Mouse (Mus musculus) monocyte, adult 2 months (primary cell): Measurements from ENCODE around the gene Nsd1.
A peak's percentile ranks its signal among the peaks of the same experiment; 100 is the strongest.
"Not testable (repeated sequence)": the region's sequence is repeated elsewhere in the genome, so short reads cannot be mapped to it uniquely, and the experiment has no call there.

ENCODE experiments used
- DNase-seq, 2 experiments: peaks; one replicate each; pipeline ENCODE4 v3.0.0; 2022; ENCODE audit warnings: low spot score in 2 of 2, low read depth in 1 of 2

Nsd1 gene

DNA sequence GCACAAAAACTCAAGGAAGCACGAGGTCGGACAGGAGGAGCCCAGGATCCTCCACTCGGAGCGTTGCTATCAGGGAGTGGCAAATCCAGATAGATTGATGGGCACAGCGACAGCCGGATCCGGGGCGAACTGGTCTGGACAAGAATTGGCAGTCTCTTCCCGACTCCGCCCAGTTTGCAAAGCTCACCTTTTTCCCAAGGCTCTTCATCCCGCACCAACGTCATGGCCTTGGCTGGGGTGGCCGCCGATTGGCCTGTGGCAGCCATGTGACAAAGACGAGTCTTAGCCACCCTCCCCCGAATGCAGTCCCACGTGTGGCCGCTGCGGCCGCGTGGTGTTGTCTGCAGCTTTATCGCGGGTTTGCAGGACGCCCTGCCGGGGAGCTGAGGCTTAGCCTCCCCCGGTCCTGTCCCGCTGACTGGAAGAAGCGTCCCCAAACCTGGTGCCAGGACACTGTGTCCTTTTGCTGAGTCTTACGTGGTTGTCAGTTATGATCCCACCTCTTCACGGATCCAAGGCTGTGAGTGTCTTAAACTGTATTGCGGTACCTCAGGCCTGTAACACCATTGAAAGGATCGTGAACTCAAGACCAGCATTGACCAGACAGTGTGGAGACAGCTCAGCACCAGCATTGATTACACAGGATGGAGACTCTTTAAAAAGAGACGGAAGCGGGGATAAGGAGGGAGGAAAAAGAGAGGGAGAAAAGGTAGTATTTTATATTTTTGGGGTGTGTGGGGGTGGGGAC is 19.3 kb upstream of the Nsd1 start:
- DNase-seq = peak; percentile 79 to 82

DNA sequence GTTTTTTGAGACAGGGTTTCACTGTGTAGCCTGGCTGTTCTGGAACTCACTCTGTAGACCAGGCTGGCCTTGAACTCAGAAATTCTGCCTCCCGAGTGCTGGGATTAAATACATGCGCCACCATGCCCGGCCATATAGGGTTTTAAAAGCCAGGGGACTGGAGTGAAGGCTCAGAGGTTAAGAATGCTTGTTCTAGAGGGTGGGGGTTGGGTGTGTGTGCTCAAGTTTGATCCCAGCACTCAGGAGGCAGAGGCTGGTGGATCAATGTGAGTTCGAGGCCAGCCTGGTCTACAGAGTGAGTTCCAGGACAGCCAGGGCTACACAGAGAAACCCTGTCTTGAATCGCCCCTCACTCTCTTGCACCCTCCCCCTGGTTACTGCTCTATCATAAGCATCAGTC is 18.0 kb upstream of the Nsd1 start:
- DNase-seq = no peak

DNA sequence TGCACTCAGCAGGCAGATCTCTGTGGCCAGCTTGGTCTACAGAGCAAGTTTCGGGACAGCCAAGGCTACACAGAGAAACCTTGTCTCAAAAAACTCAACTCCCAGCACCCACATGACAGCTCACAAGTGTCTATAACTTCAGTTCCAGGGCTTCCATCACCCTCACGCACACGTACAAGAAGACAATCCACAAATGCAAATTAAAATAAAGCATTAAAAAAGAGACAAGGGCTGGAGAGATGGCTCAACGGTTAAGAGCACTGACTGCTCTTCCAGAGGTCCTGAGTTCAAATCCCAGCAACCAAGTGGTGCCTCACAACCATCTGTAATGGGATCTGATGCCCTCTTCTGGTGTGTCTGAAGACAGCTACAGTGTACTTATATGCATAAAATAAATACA is 6.8 kb upstream of the Nsd1 start:
- DNase-seq = not testable (repeated sequence)

DNA sequence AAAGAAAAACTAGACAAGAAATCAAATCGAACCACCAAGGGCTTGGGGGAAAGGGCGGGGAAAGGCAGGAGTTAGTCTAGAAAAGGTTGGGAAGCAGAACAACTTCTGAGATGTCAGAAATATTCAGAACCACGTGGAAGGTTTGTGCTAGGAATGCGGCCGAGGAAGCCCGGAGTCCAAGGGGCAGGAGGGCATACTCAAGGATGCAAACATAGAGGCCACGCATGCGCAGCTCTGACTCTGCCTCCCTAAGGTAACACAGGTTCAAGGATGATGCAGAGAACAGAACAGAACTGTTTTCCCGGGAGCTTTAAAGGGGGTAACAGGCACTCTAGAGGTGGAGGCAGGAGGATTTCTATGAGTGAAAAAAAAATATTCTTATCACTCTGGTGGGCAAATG is 5.8 kb upstream of the Nsd1 start:
- no peak for DNase-seq

DNA sequence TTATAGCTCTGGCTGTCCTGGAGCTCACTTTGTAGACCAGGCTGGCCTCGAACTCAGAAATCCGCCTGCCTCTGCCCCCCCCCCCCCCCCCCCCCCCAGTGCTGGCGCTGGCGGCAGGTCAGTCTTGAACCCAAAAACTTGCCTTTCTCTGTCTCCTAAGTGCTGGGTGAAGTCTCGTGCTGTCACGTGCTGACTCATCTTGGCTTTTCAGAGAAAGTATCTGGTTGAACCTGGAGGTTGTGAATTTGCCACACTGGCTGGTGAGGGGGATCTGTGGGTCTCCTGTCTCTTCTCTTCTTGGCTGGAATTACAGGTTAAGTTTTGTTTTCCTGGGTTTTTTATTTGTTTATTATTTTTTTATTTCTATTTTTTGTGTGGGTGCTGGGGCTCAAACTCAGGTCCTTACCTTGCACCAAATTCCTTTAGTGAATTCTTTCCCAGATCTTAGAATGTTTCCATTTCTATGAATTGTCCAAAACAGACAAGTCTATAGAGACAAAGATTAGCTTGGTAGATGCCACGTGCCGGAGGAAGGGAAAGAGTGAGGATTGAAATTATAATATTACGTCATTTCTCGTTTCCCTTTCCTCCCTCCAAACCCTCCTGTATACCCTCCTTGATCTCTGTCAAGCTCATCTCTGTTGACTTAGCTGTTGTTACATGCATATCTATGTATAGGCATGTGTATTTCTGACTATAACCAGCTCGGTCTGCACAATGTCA is 4.8 kb upstream of the Nsd1 start:
- no peak for DNase-seq

DNA sequence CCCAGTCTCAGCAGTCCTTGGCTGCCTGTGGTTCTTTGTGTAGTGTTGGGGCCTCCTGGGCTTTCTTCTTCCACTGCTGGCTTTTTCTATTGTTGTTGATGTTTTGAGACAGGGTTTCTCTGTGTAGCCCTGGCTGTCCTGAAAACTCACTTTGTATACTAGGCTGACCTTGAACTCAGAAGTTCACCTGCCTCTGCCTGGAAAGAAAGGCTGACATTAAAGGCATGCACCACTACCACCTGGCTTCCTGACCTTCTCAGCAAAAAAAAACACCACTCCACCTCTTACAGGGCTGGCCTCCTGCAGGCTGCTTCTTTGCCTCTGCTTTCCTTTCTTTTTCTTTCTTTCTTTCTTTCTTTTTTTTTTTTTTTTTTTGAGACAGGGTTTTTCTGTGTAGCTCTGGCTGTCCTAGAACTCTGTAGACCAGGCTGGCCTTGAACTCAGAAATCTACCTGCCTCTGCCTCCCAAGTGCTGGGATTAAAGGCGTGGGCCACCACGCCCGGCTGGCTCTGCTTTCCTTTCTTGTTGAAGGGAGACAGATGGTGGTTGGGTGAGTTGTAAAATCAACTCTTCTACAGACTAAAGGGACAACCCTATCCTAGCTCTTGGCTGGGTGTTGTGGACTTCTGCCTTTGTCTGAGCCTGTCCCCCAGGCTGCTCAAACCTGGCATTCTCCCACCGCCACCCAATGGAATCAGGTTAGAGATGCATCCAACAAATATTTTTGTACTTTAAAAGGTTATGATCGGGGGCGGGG is 4.0 kb upstream of the Nsd1 start:
- no peak for DNase-seq

DNA sequence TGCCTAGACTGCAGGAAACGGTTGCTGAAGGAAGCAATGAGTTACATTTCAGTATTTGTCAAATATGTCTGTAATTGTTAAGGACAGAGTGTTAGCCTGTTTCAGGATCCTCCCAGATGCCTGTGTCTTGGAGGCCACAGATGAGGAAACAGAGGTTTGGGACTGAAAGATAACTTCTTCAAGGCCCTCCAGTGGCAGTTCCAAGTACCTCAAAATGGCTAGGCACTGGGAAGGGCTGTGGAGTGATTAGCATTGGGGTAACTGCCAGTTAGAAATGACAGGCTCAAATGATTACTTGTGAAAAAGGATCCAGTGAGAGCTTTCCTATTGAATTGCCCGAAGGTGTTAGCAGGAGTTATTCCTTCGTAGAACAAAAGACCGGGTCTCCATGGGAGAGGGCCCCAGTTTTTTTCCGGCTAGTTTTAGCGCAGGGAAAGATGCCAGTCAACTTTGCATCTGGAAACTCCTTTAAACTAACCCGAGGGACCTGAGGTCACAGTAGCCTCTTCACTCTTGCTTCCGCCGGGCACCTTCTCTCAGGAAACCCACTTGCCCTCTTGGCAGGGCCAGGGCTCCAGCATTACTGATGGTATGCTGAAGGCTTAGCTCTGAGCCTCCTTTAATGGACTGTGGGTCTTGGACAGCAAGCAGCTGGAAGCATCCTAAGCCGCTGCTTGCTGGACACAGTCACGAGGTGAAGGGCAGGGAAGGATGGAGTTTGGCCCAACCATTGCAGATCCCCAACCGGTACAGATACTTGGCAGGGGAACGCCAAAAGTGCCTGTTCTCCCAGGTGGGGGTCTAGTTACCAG is 539 bp upstream of the Nsd1 start:
- DNase-seq = no peak

DNA sequence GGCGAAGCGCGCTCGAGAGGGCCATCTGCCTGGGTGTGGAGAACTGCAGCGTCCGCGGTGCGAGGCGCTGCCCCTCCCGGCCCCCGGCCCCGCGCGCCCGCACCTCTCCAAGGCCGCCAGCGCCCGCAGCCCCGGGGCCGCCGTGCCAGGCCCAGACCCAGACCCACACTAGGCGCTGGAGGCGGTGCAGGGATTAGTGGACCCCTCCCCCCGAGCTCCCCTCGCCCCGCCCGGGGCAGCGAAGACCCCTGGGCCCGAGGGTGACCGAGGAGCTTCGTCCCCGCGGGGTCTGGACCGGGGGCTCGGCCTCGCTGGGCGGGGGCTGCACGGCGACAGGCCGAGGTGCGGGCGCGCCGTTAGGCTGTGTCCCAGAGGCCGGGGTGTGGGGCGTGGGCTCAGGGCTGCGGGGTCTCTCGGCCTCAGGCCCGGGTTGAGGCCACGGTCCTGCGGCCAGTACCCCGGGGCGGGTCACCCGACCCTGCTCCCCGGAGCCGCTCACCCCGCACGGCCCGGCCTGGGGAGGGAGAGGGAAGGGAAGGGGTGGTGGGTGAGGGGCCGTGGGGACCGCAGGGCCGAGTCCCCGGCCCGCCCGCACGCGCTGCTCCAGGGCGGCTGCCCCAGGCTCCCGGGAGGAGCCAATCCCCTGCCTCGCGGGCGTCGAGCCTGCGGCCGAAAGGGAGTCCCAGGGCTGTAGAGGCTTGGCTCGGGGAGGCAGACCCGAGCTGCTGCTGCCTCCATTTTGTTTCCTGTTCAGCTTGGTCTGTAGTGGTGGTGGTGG is 800 bp downstream of the Nsd1 start:
- DNase-seq = peak; percentile 24 to 48

DNA sequence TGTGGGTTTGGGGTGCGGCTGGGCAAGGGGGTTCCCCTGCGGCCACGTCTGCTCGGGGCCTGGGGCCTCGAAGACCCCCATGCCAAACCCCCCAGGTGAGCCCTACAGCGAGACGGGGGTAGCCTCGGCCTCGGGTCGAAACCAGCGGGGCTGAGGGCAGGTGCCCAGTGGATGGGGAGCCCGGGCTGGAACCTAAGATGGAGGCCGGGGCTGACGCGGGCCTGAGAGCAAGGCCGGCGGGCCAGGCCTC is 1.3 kb downstream of the Nsd1 start:
- no peak for DNase-seq

DNA sequence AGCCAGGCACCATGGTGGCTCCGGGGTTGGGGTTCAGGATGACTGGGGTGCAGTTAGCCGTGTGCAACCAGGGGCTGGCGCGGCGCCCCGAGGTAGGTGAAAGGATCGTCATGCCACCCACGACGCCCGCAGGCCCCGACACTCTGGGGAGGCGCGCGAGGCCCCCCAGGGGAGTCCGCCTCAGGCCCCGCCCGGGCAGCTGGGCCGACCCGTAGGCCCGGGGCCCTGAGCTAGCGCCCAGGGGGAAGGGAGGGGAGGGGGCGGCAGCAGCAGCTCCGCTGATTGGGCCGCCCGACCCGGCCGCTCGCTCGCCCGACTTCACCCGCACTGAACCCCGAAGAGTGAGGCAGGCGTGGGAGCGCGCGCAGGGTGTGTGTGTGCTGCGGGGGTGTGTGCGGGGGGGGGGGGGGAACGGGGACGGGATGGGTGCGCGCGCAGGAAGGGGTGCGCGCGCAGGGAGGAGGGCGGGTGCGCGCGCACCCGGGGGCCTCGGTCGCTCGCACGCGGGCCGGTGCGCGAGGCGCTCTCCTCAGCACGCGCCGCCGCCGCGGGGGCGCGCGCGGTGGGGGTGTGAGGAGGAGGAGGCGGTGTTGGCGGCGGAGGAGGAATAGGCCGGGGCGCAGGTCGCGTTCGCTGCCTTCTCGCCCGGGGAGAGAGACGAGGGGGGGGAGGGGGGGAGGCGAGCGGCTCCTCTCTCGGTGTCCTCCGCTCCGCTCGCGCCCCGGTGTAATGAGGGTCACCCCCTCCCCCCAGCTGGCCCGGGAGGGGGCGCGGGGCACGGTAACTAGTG is 1.8 kb downstream of the Nsd1 start:
- DNase-seq = peak; percentile 50 to 82

DNA sequence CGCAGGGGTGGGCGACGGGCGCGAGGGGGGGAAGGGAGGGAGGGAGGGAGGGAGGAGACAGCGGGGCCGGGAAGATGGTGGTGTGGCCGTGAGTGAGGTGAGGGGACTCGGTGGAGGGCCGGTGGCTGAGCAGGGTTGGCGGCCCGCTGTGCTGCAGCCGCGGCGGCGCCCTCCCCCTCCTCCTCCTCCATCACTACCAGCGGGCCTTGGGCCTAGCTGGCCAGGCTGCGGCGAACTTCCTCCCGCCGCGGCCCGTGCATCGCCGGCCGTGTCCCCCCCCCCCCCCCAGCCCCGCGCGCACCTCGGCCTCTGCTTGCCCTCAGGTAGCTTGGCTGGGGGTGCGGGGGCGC is 2.4 kb downstream of the Nsd1 start:
- DNase-seq = peak in 1 of 2 experiments; percentile 32

DNA sequence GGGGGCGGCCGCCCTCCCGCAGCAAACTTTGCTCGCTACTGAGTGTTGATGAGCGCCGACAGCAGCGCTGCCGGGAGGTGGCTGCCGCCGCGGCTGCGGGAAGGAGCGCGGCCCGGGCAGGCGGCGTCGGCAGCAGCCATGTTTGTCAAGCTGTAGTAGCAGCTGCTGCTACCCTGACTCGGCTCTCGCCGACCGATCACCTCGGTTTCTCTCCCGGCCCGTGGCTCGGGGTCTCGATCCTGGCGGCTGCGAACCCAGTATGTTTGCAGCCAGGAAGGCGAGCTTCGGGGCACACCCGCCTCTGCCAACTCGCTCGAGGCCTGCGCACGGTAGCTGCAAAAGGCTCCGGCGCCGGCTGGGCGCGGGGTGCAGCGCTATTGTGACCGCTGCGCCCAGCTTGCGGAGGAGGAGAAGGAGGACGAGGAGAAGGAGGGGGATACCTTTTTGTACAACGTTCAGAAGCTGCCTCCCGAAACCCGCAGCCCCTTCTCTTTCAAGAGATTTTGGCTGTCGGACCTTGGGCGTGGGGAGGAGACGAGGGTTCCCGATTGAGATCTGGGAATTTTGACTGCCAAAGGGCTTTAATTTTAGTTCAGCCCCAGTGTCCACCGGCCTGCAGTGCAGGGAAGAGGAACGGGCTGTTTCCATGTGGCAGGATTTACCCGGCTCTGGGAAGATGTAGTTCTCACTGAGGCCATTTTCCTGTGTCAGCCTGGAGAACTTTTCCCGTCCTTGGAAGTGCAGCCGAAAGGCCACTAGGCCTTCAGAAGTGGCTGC is 3.0 kb downstream of the Nsd1 start:
- DNase-seq = peak; percentile 17 to 43

DNA sequence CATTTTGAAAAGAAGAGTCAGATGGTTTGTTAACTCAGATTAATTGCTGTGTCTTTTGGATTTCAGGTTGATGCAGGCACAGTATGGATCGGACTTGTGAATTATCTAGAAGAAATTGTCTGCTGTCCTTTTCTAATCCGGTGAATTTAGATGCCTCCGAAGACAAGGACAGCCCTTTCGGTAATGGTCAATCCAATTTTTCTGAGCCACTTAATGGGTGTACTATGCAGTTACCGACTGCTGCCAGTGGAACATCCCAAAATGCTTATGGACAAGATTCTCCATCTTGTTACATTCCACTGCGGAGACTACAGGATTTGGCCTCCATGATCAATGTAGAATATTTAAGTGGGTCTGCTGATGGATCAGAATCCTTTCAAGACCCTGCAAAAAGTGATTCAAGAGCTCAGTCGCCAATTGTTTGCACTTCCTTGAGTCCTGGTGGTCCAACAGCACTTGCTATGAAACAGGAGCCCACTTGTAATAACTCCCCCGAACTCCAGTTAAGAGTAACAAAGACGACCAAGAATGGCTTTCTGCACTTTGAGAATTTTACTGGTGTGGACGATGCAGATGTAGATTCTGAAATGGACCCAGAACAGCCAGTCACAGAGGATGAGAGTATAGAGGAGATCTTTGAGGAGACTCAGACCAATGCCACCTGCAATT is 3.7 kb downstream of the Nsd1 start:
- no peak for DNase-seq

DNA sequence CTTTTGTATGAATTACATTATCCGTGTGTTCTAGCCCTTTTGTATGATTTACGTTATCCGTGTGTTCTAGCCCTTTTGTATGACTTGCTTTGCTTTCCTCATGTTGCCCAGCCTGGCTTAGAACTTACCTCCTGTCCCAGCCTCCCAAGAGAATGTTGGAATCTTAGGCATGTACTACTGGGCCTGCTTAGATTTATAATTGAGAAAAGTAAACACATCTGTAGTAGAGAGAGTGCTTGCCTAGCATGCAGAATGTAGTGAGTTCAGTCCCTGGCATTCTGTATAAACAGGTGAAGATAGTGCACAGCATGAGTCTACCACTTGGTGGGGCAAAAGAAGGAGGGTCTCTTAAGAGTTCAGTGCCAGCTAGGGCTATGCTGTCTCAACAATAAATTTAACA is 14.8 kb downstream of the Nsd1 start:
- no peak for DNase-seq

DNA sequence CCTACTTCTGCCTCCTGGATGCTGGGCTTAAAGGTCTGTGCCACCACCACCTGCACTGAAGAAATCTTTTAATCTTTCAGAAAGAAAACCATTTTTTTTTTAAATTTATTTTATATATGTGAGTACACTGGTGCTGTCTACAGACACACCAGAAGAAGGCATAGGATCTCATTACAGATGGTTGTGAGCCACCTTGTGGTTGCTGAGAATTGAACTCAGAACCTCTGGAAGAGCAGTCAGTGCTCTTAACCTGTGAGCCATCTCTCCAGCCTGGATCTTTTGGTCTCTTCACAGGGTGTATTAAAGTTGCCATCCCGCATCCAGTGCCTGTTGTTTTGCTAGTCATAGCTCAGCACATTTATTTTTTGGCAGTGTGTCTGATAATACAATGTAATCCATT is 21.1 kb downstream of the Nsd1 start:
- DNase-seq = no peak

DNA sequence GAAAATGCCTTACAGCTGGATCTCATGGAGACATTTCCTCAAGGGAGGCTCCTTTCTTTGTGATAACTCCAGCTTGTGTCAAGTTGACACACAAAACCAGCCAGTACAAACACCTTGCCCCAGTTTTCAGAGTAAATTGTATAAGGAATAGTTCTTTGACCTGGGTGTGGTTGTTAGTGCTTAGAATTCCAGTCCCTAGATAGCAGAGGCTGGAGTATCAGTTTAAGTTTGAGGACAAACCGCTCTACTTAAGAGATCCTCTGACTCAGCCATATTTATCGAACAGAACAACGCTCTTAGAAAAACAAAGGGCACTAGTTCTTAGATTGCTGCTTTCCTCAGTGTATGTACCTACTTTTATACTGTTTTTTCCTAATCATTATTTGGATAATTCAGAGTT is 33.6 kb downstream of the Nsd1 start:
- no peak for DNase-seq

DNA sequence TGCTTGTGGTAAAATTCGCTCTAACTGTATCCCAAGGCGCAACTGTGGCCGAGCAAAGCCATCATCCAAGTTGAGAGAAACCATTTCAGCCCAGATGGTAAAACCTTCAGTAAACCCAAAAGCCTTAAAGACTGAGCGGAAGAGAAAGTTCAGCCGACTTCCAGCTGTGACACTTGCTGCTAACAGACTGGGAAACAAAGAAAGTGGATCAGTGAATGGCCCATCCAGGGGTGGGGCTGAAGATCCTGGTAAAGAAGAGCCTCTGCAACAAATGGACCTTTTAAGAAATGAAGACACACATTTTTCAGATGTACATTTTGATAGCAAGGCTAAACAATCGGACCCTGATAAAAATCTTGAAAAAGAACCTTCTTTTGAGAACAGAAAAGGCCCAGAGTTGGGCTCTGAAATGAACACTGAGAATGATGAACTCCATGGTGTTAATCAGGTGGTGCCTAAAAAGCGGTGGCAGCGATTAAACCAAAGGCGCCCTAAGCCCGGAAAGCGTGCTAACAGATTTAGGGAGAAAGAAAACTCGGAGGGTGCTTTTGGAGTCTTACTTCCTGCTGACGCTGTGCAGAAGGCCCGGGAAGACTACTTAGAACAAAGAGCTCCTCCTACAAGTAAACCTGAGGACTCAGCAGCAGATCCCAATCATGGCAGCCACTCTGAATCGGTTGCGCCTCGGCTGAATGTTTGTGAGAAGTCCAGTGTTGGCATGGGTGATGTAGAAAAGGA is 37.9 kb downstream of the Nsd1 start:
- DNase-seq = no peak

DNA sequence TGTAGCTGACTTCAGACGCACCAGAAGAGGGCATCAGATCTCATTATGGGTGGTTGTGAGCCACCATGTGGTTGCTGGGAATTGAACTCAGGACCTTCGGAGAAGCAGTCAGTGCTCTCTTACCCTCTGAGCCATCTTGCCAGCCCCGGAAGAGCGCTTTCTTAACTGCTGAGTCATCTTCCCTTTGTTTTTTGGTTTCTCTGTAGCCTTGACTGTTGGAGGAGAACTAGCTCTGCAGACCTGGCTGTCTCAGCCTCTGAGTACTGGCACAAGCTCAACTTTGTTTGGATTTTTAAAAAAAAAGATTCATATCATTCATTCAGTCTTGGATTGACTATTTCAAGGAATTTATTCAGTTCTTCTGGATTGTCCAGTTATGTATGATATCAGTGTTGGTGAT is 39.7 kb downstream of the Nsd1 start:
- no peak for DNase-seq
